Mouse (Mus musculus): Measurements from ENCODE around the gene Fbxo3. TPM values are rescaled to one million over a fixed set of nuclear protein-coding genes. Genes with fewer than 3 reads are reported as not detected.
"Not testable (repeated sequence)": the region's sequence is repeated elsewhere in the genome, so short reads cannot be mapped to it uniquely, and the experiment has no call there.

Gene Fbxo3
- polyA plus RNA-seq, 1 experiment from 2014 or later = 60.1 TPM

- not testable (repeated sequence) for H3K4me2 ChIP-seq; ATAC-seq (ENCODE audit: low FRiP score); H3K9me3 ChIP-seq (ENCODE audit: control insufficient read depth, low read length); DNase-seq (ENCODE audit: low spot score, missing footprints); H3K27ac ChIP-seq (ENCODE audit: low read depth, low read length); H3K4me1 ChIP-seq (ENCODE audit: control insufficient read depth, insufficient read depth, low read length); H3K36me3 ChIP-seq (ENCODE audit: control insufficient read depth, insufficient read depth, low read length); H3K27me3 ChIP-seq (ENCODE audit: control insufficient read depth, insufficient read depth, low read length); H3K4me3 ChIP-seq (ENCODE audit: low read depth, low read length); H3K9ac ChIP-seq (ENCODE audit: low read length)
- WGBS = 73% methylated on average over 5 of the region's 5 CpGs
Measured at GRCm38 (mm10) chr2:104078285-104078684, 50.8 kb downstream of the Fbxo3 start.

DNA sequence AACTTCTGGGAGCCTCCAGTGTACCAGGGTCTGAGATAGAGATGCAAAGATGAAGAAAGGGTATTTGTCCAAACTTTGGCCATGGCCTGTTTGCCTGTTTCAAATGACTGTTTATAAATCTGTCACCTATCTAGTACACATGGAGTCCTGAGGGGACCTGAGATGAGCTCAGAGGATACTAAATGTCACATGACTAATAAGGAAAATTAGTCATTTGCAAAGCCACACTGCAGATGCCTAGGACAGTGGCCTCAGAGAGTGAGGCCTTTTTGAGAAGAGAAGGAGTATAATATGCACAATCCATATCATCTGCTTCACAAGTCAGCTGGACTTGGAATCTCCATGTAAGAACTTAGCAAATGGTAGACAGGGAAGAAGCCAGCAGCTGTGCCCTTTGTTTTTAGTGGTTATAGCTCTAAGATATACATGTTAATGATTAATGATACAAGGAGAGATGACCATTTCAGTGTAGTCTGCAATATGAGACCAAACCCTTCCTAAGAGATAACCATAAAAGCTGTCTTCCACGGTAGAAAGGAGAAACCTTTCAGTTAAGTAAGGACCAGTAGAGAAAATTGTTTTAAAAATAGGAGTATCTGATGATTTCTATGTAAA, 54.0 kb downstream of the Fbxo3 start:
- H3K9me3 ChIP-seq (ENCODE audit: control insufficient read depth, low read length); H3K4me1 ChIP-seq (ENCODE audit: control insufficient read depth, insufficient read depth, low read length); H3K27me3 ChIP-seq (ENCODE audit: control insufficient read depth, insufficient read depth, low read length); DNase-seq (ENCODE audit: low spot score, missing footprints); H3K36me3 ChIP-seq (ENCODE audit: control insufficient read depth, insufficient read depth, low read length); H3K4me2 ChIP-seq; H3K4me3 ChIP-seq (ENCODE audit: low read depth, low read length); H3K27ac ChIP-seq (ENCODE audit: low read depth, low read length); H3K9ac ChIP-seq (ENCODE audit: low read length); ATAC-seq (ENCODE audit: low FRiP score): not testable (repeated sequence)
- WGBS = no CpG with 5 or more reads among the region's 1 CpGs

- no peak for DNase-seq (ENCODE audit: low spot score, missing footprints)
- H3K4me1 ChIP-seq (ENCODE audit: control insufficient read depth, insufficient read depth, low read length) = no peaks in the 10 kb centered on the region
Measured at GRCm38 (mm10) chr2:104082474-104082873, 55.0 kb downstream of the Fbxo3 start.

GRCm38 (mm10) chr2:104084027-104084426, 56.5 kb downstream of the Fbxo3 start:
- ATAC-seq (ENCODE audit: low FRiP score); H3K4me3 ChIP-seq (ENCODE audit: low read depth, low read length); H3K9me3 ChIP-seq (ENCODE audit: control insufficient read depth, low read length); H3K4me1 ChIP-seq (ENCODE audit: control insufficient read depth, insufficient read depth, low read length); H3K27ac ChIP-seq (ENCODE audit: low read depth, low read length); H3K9ac ChIP-seq (ENCODE audit: low read length); H3K4me2 ChIP-seq; DNase-seq (ENCODE audit: low spot score, missing footprints); H3K36me3 ChIP-seq (ENCODE audit: control insufficient read depth, insufficient read depth, low read length); H3K27me3 ChIP-seq (ENCODE audit: control insufficient read depth, insufficient read depth, low read length): not testable (repeated sequence)

More at GRCm38 (mm10) chr2:104082474-104082873, 55.0 kb downstream of the Fbxo3 start:
- no peak for ATAC-seq (ENCODE audit: low FRiP score)
- Histone ChIP-seq H3K27me3 (ENCODE audit: control insufficient read depth, insufficient read depth, low read length) (no peaks in the 10 kb centered on the region), H3K27ac (ENCODE audit: low read depth, low read length) (no peak overlapping the region), H3K9me3 (ENCODE audit: control insufficient read depth, low read length) (no peaks in the 10 kb centered on the region), H3K36me3 (ENCODE audit: control insufficient read depth, insufficient read depth, low read length) (no peaks in the 10 kb centered on the region), H3K4me3 (ENCODE audit: low read depth, low read length) (no peak overlapping the region), H3K9ac (ENCODE audit: low read length) (no peak overlapping the region), H3K4me2 (no peak overlapping the region)

DNA sequence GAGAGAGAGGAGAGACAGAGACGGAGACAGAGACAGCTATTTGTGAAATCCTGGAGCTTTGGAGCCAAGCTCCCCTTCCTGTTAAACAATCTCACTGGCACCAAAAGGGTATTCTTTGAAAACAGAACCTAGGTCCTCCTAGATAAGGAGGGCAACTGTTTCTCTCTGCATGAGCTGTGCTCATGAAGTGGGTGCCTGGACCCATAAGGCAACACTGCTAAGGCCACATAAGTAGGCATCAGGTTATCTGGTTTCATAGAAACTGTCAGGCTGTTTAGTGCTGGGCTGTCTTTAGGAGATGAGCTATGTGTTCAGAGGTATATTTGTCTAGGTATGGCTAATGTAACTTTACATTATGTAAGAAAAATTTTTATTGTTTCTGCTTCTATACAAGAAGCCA, 60.0 kb downstream of the Fbxo3 start:
- not testable (repeated sequence) for H3K27me3 ChIP-seq (ENCODE audit: control insufficient read depth, insufficient read depth, low read length); ATAC-seq (ENCODE audit: low FRiP score); H3K27ac ChIP-seq (ENCODE audit: low read depth, low read length); H3K36me3 ChIP-seq (ENCODE audit: control insufficient read depth, insufficient read depth, low read length); H3K9ac ChIP-seq (ENCODE audit: low read length); H3K4me2 ChIP-seq; H3K4me1 ChIP-seq (ENCODE audit: control insufficient read depth, insufficient read depth, low read length); DNase-seq (ENCODE audit: low spot score, missing footprints); H3K9me3 ChIP-seq (ENCODE audit: control insufficient read depth, low read length); H3K4me3 ChIP-seq (ENCODE audit: low read depth, low read length)
- 94% methylated on average over 1 of the region's 1 CpGs for WGBS

GRCm38 (mm10) chr2:104093305-104093704, 65.8 kb downstream of the Fbxo3 start:
- 82% methylated on average over 2 of the region's 2 CpGs for WGBS
- Histone ChIP-seq H3K4me2 (no peak overlapping the region), H3K27me3 (ENCODE audit: control insufficient read depth, insufficient read depth, low read length) (no peaks in the 10 kb centered on the region), H3K27ac (ENCODE audit: low read depth, low read length) (no peak overlapping the region), H3K36me3 (ENCODE audit: control insufficient read depth, insufficient read depth, low read length) (no peaks in the 10 kb centered on the region), H3K9ac (ENCODE audit: low read length) (no peak overlapping the region), H3K4me1 (ENCODE audit: control insufficient read depth, insufficient read depth, low read length) (peaks cover 9% of the 10 kb centered on the region; the same call in 1 of the 2 replicates), H3K4me3 (ENCODE audit: low read depth, low read length) (no peak overlapping the region), H3K9me3 (ENCODE audit: control insufficient read depth, low read length) (no peaks in the 10 kb centered on the region)
- DNase-seq (ENCODE audit: low spot score, missing footprints) = no peak
- ATAC-seq (ENCODE audit: low FRiP score) = no peak

GRCm38 (mm10) chr2:104095741-104096213, 68.3 kb downstream of the Fbxo3 start, which contains the start of gene Cd59a:
Gene Cd59a (plus strand): TSS chr2:104095801.
- peaks cover 9% of the 10 kb centered on the region; the same call in 1 of the 2 replicates for H3K4me1 ChIP-seq (ENCODE audit: control insufficient read depth, insufficient read depth, low read length)
- H3K27ac ChIP-seq (ENCODE audit: low read depth, low read length) = peak within 1 kb of the TSS; percentile 78
- peak; percentile 91 for ATAC-seq (ENCODE audit: low FRiP score)
- no peaks in the 10 kb centered on the region for H3K9me3 ChIP-seq (ENCODE audit: control insufficient read depth, low read length)
- 5% methylated on average over 15 of the region's 15 CpGs for WGBS
- DNase-seq (ENCODE audit: low spot score, missing footprints) = peak; percentile 97
- H3K4me2 ChIP-seq = peak within 1 kb of the TSS; percentile 60
- H3K27me3 ChIP-seq (ENCODE audit: control insufficient read depth, insufficient read depth, low read length) = no peaks in the 10 kb centered on the region
- peak within 1 kb of the TSS; percentile 67 for H3K9ac ChIP-seq (ENCODE audit: low read length)
- H3K36me3 ChIP-seq (ENCODE audit: control insufficient read depth, insufficient read depth, low read length) = no peaks in the 10 kb centered on the region
- peak within 1 kb of the TSS; percentile 43 for H3K4me3 ChIP-seq (ENCODE audit: low read depth, low read length)

GRCm38 (mm10) chr2:104096256-104096655, 68.7 kb downstream of the Fbxo3 start:
- DNase-seq (ENCODE audit: low spot score, missing footprints) (peak; percentile 88), ATAC-seq (ENCODE audit: low FRiP score) (peak; percentile 54; the same call in 1 of the 2 replicates)
- peaks cover 9% of the 10 kb centered on the region; the same call in 1 of the 2 replicates for H3K4me1 ChIP-seq (ENCODE audit: control insufficient read depth, insufficient read depth, low read length)
- no peaks in the 10 kb centered on the region for H3K27me3 ChIP-seq (ENCODE audit: control insufficient read depth, insufficient read depth, low read length)
- H3K27ac ChIP-seq (ENCODE audit: low read depth, low read length) = peak overlapping the region; percentile 78
- H3K4me3 ChIP-seq (ENCODE audit: low read depth, low read length) = peak overlapping the region; percentile 43
- H3K9ac ChIP-seq (ENCODE audit: low read length) = peak overlapping the region; percentile 67
- 41% methylated on average over 10 of the region's 10 CpGs for WGBS
- peak overlapping the region; percentile 60 for H3K4me2 ChIP-seq
- H3K9me3 ChIP-seq (ENCODE audit: control insufficient read depth, low read length) = no peaks in the 10 kb centered on the region
- no peaks in the 10 kb centered on the region for H3K36me3 ChIP-seq (ENCODE audit: control insufficient read depth, insufficient read depth, low read length)

DNA sequence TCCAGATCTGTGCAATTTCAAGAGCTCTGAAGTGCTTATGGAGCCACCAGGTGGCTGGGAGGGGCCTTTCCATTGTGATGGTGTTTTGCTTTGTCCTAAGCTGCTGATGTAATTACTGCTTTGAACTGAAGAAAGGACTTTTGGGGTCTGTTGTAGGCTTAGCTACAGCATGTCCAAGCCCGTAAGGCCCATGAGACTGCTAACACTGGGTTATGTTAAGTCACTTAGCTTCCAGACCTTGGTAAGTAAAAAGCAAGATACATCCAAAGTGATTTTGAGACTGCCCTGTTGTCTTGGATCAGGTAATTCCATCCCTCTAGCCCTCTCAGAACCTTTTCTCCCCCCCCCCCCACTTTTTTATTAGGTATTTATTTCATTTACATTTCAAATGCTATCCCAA, 69.3 kb downstream of the Fbxo3 start:
- not testable (repeated sequence) for H3K9me3 ChIP-seq (ENCODE audit: control insufficient read depth, low read length); H3K27me3 ChIP-seq (ENCODE audit: control insufficient read depth, insufficient read depth, low read length); H3K9ac ChIP-seq (ENCODE audit: low read length); H3K4me1 ChIP-seq (ENCODE audit: control insufficient read depth, insufficient read depth, low read length); H3K27ac ChIP-seq (ENCODE audit: low read depth, low read length); H3K4me3 ChIP-seq (ENCODE audit: low read depth, low read length); H3K36me3 ChIP-seq (ENCODE audit: control insufficient read depth, insufficient read depth, low read length); DNase-seq (ENCODE audit: low spot score, missing footprints)
- H3K4me2 ChIP-seq = 0 out of 2 replicates have a peak overlapping the region, but pooled peaks have one; percentile 60
- ATAC-seq (ENCODE audit: low FRiP score) = 0 out of 2 replicates have a peak, but pooled peaks have one; percentile 38
- WGBS = 22% methylated on average over 1 of the region's 1 CpGs

Data from midbrain, embryonic 11.5 days (tissue).